In the genomic region with DNA sequence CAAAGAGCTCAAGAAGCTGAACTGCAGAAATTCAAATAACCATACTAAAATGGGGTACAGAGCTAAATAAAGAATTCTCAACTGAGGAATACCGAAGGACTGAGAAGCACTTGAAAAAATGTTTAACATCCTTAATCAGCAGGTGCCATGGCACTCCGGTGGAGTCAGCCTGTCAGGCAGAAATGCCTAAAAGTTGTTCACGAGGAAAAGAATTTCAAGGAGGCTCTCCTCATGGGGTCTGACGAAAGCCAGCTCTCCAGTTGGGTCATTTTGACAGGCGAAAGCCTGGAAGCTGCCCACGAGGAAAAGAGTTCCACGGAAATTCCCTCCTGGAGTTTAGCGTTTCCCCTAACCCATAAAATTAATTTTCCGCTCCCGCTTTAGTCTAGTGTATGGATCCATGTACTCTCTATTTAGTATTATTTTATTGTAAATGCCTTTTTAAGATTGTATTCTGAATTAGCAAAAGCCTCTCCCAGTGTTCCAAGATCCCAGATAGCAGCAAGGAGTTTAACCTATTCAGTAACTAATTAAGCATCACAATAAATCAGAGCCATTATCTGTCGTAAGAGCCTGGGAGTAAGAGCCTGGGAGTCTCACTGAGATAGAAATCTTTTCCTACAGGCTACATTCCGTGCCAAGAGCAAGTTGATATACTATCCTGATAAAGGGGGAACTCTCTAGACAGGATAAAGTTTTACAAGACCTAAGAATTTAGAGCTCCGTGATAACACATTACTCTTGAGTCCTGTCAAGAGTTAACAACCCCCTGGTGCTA, we compare ENCODE assay signal across 25 mouse cellular contexts. TPM values are rescaled to one million over a fixed set of nuclear protein-coding genes. Genes with fewer than 3 reads are reported as not detected.
"Had no signal": no experiment of that assay in that cellular context is flagged by ENCODE, and none has a peak within 500 bp of the region (broad histone marks: within the 10 kb centered on the region; RNA-seq: fewer than 3 reads in every experiment).

No protein-coding gene starts in this region.

RNA-seq across cellular contexts. Expression of a gene that starts 40.8 kb away (rescaled TPM):
- polyA plus RNA-seq: limb, embryonic 10.5 days; limb, embryonic 11.5 days; limb, embryonic 12.5 days; limb, embryonic 13.5 days; liver, embryonic 11.5 days; liver, embryonic 12.5 days; liver, embryonic 13.5 days; liver, embryonic 14.5 days; liver, embryonic 15.5 days; liver, embryonic 16.5 days; liver, postnatal 0 days; lung, embryonic 14.5 days; lung, embryonic 15.5 days; lung, embryonic 16.5 days; lung, postnatal 0 days; macrophage; midbrain, embryonic 10.5 days; midbrain, embryonic 11.5 days; midbrain, embryonic 12.5 days; midbrain, embryonic 13.5 days; midbrain, embryonic 14.5 days; midbrain, embryonic 15.5 days; midbrain, embryonic 16.5 days; midbrain, postnatal 0 days; myocyte had no signal
